Mouse (Mus musculus): ENCODE data around the gene Ncl. TPM values are rescaled to one million over a fixed set of nuclear protein-coding genes. Genes with fewer than 3 reads are reported as not detected.
A peak's percentile ranks its signal among the peaks of the same experiment; 100 is the strongest.

Ncl gene
- total and polyA plus RNA-seq, 3 experiments = 8.9 to 192 (median 183) TPM

DNA sequence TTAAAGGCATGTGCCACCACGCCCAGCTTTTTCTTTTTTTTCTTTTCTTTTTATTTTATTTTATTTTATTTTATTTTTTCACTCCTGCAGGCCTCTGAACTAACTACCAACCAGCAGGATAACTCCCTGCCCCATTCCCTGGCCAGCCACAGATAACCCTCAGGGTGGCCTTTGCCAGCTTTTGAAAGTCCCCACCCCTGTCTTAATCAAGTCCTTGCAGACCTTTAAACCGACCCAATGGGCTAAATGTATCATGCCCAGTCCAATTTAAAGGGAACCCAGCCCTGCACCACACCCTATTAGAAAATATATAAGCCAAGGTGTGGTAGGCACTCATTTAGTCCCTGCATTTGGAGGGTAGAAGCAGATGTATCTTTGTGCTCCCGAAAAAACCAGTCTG is 46.9 kb downstream of the Ncl start:
- DNase-seq = no peak

DNA sequence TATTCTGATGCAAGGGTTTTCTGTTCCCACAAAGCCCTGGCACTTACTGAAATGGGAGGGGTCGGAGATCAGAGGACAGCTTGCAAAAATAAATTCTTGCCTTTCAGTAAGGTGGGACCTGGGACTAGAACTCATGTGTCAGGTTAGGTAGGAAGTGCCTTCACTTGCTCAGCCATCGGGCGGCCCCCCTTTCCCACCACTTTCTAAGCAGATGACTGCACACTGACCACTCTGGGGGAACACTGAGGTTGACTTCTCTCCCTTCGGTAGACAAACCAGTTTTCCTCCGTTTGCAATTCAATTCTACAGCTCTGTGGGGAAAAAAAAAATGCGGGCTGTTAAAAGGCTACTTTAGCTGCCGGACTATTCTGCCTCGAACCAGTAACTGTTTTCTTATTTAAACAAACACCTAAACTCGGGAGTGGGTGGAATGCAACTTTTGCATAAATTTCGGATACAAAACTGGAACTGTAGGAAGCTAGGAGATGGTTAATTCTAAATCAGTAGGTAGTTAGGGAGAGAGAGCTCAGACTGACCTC is 47.7 kb downstream of the Ncl start:
- DNase-seq = no peak

DNA sequence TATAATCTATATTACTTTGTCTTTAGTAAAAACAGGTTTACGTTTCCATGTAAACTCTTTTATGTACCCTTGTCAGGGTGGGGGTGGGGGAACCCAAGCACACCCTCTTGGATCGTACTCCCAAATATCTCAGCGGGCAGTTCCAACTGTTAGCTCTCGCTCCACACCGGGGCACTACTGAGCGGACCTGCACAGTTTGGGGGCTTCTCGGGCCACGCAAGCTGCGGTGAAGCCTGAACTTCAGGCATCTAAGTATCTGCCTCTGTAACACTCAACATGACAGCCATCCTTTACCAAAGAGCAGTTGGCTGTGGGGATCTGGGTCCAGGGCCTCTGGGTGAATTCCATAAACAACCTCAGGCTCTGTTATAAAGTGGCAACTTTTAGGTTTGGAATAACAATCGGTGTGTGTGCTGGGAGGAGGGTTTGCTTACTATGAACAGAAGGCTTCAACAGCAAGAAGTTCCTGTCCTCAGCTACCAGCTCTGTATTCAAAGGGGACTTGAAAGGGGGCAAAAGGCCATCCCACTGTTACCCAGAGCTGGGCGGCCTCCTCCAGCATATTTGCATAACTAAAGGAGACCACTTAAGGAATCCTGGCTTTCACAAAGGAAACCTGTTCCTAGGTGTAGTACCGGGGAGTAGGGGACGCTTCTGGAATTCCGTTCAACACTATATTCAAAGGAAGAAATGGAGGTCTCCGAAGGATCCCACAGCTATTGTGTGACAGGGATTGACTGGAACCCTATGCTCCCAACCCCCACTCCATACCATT is 48.5 kb downstream of the Ncl start:
- no peak for DNase-seq

DNA sequence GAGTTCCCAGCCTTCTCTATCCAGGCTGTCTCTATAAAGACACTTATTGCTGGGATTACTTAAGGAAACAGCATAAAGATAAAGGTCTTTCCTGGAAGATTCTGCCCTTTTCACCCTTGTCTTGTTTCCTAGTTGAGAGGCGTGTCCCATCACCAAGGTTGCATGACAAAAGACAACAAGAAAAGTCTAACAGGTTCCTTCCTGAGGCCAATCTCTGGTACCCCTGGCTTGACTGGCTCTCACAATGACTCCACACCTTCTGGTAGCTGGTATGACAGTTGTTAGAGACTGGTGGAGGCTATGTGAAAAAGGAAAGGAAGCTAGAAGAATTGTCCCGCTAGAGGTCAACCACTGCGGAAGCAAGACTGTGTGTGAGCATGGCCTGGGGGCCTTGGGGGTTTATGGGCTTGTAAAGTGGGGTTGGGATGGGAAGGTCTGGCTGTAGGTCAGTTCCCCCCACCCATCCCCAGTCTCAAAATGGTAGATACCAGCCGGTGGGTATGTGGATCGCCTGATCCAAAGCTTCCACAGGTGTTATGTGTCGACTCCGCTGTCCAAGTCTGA is 49.8 kb downstream of the Ncl start:
- no peak for DNase-seq

DNA sequence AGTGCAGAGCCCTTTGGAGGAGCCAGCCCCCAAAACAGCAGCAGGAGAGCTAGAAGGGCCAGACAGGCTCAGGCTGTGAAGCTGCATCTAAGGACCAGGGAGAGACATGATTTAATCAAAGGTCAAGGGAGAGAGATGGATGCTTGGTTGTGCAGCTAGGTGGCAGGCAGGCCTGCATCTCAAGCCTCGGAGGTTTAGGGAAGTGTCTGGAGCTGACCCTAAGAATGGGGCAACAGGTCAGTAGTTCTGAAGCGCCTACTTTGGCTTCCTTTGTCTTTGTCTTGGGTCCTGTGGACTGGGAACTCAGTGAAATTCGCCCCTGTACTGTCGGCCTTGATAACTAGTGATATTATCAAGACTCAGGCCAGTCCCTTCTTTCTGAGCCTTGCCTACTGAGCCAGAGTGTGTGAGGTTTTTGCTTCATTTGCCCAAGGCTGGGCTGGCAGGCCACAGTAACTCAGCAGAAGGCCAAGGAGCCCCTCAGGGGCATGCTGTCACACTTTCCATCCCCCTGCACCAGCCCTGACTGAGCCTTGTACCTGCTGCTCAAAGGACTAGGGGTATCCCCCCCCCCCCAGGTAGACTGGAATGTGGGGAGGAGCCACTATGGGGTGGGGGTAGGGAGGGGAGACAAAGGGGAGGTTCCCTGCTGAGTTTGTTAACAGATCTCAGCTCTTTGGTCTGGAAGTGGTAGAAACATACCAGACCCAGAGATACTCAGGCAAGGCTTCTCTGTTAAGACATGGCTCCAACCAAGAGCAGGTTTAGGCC is 51.1 kb downstream of the Ncl start:
- no peak for DNase-seq

DNA sequence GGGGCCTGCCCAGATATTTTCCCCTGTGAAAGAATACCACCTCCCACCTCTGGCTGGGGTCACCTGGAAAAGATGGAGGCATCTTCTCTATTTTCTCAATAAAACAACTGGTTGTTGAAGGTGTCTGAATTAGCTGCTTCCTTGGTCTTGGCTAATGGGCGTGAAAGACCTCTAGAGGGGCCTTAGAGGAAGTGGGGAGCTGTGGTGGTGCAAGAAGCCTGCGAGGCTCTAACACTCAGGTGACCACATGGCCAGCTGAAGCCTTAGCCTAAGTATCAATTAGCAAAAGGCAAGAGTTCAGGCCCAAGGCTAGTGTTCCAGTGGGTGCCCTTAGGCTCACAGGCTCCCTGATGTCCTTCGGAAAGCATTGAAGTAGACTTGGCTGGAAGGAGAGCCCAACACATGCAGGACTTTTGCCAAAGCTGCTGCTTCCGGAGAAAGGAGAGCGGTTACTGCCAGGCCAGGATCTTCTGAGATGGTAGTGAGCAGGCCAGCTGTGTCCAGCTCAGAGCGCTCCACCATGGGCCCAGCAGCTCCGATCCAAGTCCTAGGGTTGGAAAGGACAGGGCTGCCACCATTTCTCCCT is 51.9 kb downstream of the Ncl start:
- DNase-seq = no peak

DNA sequence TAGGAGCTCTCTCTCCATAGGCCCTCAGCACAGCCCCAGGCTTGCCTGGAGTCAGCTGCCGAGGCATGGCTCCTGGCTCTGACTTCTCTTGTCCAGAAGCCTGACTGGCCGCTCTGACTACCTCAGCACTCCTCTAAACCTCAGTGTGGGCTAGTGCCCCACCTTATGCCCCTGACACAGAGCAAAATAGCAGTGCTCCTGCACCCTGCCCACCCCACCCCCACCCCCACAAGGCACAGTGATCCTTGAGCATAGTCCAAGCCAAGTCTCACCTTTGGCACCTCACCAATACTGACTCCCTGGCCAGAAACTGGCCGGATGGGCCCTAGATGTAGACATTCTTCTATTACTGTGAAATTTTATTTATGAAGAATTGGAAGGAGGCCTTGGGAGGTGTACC is 52.5 kb downstream of the Ncl start:
- no peak for DNase-seq

DNA sequence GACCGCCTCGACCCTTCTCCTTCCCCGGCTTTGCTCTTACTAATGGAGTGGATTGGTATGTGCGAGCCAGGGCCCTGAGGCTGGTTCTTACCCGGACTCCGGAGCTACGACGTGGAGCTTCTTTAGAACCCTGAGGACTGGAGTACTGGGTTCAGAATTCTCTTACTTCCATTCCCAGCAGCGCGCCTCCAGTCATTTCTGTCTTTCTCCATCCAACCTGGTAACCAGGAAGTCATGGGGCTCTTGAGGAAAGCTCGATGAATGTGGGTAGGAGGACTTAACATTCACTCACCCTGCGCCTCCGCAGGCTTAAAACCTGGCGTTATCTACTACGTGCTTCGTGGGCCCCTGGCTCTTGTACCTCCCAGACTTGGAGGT is 55.3 kb downstream of the Ncl start:
- DNase-seq = no peak

DNA sequence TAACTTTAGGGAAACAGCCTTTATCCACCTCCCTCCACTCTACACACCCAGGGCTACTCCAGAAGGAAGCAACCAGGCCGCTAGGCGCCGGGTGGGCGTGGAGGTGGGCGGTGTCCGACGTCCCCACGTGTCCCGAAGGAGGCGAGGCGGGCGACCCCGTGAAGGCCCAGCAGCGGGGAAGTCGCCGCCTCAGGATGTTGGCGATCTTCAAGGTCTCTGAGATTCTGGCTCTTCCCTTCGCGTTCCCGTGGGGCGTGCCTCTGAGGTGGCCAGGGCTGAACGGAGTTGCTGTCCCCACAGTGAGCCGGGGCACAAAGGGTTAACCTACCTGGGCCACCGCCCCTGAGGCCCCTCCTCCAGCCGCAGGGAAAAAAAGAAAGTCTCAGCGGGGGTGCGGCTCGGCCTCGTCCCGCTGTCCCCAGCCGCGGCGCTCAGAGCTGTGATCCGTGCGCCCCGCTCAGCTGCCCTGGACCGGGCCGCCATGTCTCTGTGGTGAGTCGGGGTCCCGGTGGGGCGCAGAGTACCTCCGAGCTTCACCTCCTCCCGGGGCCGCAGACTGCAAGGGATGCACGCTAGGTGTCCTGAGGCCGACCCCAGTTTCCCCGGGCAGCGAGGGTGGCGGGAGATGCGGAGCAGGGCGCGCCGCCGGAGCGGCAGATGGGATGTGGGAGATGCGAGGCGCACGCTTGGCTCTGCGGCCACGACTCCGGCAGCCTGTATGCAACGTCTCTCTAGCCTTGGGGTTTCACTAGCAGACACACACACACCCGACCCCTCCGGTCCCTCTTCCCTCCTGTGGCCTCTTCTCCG is 55.9 kb downstream of the Ncl start:
- peak; percentile 52 for DNase-seq

DNA sequence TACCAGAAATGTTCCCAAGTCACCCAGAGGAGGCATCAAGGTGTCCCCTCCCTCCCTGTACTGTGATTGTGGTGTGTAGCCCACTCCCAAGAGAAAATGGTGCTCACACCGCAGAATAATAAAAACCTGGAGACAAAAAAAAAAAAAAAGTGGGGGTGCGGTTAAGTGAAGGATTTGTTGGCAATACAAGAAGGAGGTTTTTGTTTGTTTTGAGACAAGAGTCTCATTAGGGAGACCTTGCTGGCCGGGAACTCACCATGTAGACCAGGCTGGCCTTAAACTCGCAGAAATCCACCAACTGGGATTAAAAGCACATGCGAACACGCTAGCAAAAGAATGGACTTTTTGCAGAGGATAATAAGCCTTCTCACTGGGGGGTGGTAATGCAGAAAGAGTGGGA is 56.7 kb downstream of the Ncl start, which contains the start of gene B3gnt7:
B3gnt7 (plus strand) TSS at position 301 of the 400 bp plus-strand sequence.
- no peak for DNase-seq

DNA sequence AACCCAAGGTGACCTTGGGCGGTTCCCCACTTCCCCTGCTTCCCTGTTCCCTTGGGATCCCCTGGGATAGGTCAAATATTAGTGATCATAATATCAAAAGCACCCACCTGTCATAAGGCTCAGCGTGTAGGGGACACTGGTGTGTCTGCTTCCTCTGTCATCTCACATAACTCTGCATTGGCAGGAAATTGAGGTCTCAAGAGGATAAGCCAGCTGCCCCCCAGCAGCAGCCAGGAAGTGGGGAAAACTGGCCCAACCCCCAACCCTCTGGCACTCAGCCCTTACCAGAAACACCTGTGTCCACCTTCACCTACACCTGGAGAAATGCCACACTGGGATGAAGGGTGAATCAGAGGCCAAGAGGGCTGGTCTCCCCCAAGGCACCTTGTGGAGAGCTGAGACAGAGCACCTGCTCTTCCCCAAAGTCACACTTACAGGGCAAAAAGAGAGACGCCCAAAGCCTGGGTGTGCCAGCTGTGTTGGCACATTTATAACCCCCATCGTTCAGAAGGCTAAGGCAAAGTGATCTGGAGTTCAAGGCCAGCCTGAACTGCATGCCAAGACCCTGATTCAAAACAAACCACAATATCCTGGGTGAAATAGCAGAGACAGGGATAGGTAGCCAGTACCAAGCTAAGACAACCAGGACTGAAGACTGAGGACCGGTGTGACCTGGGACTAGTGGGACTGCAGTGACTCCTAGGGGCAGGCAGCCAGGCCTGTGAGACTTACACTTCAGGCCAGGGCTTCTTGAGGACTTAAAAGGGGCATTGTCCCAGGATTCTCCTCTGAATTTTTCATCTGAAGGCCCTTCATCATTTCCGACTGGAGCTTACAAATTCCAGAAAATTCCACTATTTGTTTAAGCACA is 57.7 kb downstream of the Ncl start:
- no peak for DNase-seq

DNA sequence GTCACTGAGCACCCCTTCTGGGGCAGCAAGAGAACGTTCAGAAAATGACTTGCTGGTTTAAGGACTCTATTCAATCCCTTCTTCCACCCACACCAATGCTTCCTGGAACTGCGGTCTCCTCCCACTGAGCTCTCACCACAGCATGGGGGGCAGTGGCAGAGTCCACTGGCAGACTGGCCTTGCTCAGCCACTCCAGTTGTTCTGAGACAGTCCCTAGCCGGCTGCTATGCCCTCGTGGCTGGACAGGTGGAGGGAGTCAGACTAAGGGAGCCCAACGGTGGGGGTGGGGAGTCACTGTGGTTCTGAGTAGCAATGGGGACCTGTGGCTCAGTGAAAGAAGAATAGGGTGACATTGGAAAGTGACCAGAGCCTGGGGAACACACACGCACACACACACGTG is 58.5 kb downstream of the Ncl start:
- no peak for DNase-seq

DNA sequence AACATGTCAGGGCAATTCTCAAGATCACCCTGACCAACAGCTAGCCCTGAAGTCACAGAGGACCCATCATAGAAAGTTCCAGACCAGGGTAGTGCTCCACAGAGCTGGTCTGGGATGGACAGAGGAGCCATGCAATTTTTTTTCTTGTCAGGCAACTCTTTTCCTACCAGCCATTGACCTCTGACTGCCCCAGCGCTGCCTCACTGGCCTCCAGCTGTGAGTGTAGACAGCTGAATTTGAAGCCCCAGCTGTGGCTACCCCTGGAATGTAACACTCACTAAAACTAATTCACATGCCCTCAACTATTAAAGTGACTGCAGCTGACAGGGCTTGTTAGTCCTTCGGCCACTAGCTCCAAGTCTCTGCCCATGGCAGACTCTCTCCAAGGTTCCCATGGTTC is 59.1 kb downstream of the Ncl start:
- no peak for DNase-seq

Small RNA genes within 50 kb of the gene (microRNA-seq; reads per million reads assigned to microRNA genes)
- 160 to 436 reads per million in 2 experiments for gene mmu-mir-3535

Other genes starting within 250 kb of the Ncl start
- under 1 TPM; 0.14 TPM for gene Htr2b, start 247.4 kb downstream of the Ncl start, total RNA-seq (2021)
- 0.25 TPM in 1 of 2 replicates, not detected in the other for gene Htr2b, start 247.4 kb downstream of the Ncl start, polyA plus RNA-seq (2012; rRNA removed)
- gene Gm21972, start 225.8 kb downstream of the Ncl start, total RNA-seq (2021) = 1 to 10 TPM; 6.9 to 9.4 TPM
- 0.30 TPM in 1 of 2 replicates, not detected in the other for gene Gm21972, start 225.8 kb downstream of the Ncl start, polyA plus RNA-seq (2012; rRNA removed)
- 10 to 100 TPM in 1 of 2 experiments, 1 to 10 TPM in 1; 8.1 to 10.9 TPM for gene Armc9, start 204.6 kb downstream of the Ncl start, total RNA-seq (2021)
- 2.8 and 3.6 TPM in 2 replicates for gene Armc9, start 204.6 kb downstream of the Ncl start, polyA plus RNA-seq (2012; rRNA removed)
- under 1 TPM; 0.21 to 0.26 TPM for gene B3gnt7, start 56.6 kb downstream of the Ncl start, total RNA-seq (2021)
- gene B3gnt7, start 56.6 kb downstream of the Ncl start, polyA plus RNA-seq (2012; rRNA removed) = 0.36 and 0.40 TPM in 2 replicates
- not detected for gene Nmur1, start 66.8 kb upstream of the Ncl start, total RNA-seq (2021)
- gene Nmur1, start 66.8 kb upstream of the Ncl start, polyA plus RNA-seq (2012; rRNA removed) = 0.17 and 0.18 TPM in 2 replicates
- not detected for gene Tex44, start 66.9 kb upstream of the Ncl start, total RNA-seq (2021)
- gene Tex44, start 66.9 kb upstream of the Ncl start, polyA plus RNA-seq (2012; rRNA removed) = not detected in 2 replicates
- 100 to 1,000 TPM; 538 to 582 TPM for gene Ptma, start 167.3 kb upstream of the Ncl start, total RNA-seq (2021)
- 728 and 947 TPM in 2 replicates for gene Ptma, start 167.3 kb upstream of the Ncl start, polyA plus RNA-seq (2012; rRNA removed)
- 10 to 100 TPM; 29.3 to 39.5 TPM for gene Pde6d, start 223.2 kb upstream of the Ncl start, total RNA-seq (2021)
- 10.2 and 12.8 TPM in 2 replicates for gene Pde6d, start 223.2 kb upstream of the Ncl start, polyA plus RNA-seq (2012; rRNA removed)
- gene Cops7b, start 223.5 kb upstream of the Ncl start, total RNA-seq (2021) = 10 to 100 TPM in 1 of 2 experiments, 1 to 10 TPM in 1; 9.8 to 10.2 TPM
- 15.8 and 18.0 TPM in 2 replicates for gene Cops7b, start 223.5 kb upstream of the Ncl start, polyA plus RNA-seq (2012; rRNA removed)